Mouse (Mus musculus): ENCODE measurements around the gene Nos1. TPM values are rescaled to one million over a fixed set of nuclear protein-coding genes. Genes with fewer than 3 reads are reported as not detected.

The Nos1 gene
- polyA plus RNA-seq, 1 experiment from 2014 or later, result 0.11 TPM

- DNase-seq, result peak; percentile 8
- Histone ChIP-seq H3K9ac (no peak overlapping the region), H3K9me3 (ENCODE audit: low read depth, low read length) (no peaks in the 10 kb centered on the region), H3K4me2 (no peak overlapping the region), H3K27me3 (ENCODE audit: insufficient read depth, low read length) (peaks cover 48% of the 10 kb centered on the region), H3K27ac (ENCODE audit: low read depth) (no peak overlapping the region), H3K4me3 (ENCODE audit: low read depth, low read length) (no peak overlapping the region), H3K4me1 (ENCODE audit: insufficient read depth) (no peaks in the 10 kb centered on the region), H3K36me3 (ENCODE audit: insufficient read depth) (no peaks in the 10 kb centered on the region)
- WGBS, result 53% methylated on average over 7 of the region's 7 CpGs
- ATAC-seq (ENCODE audit: insufficient read depth), result no peak
- no peak for TF ChIP-seq CTCF (IDR thresholded peaks at IDR 0.05; ENCODE audit: low read depth)
Observed at GRCm38 (mm10) chr5:117839501-117839900, 58.7 kb downstream of the Nos1 start.

- WGBS, result 31% methylated on average over 9 of the region's 9 CpGs
- Histone ChIP-seq H3K4me3 (ENCODE audit: low read depth, low read length) (no peak overlapping the region), H3K36me3 (ENCODE audit: insufficient read depth) (no peaks in the 10 kb centered on the region), H3K9me3 (ENCODE audit: low read depth, low read length) (no peaks in the 10 kb centered on the region), H3K27ac (ENCODE audit: low read depth) (no peak overlapping the region), H3K4me2 (no peak overlapping the region), H3K9ac (no peak overlapping the region), H3K4me1 (ENCODE audit: insufficient read depth) (no peaks in the 10 kb centered on the region), H3K27me3 (ENCODE audit: insufficient read depth, low read length) (peaks cover 48% of the 10 kb centered on the region)
- no peak for ATAC-seq (ENCODE audit: insufficient read depth)
- no peak for DNase-seq
- no peak for TF ChIP-seq CTCF (IDR thresholded peaks at IDR 0.05; ENCODE audit: low read depth)
Observed at GRCm38 (mm10) chr5:117840203-117840602, 59.4 kb downstream of the Nos1 start.

- DNase-seq (no peak), ATAC-seq (ENCODE audit: insufficient read depth) (no peak)
- H3K4me3 ChIP-seq (ENCODE audit: low read depth, low read length), result no peak overlapping the region
- TF ChIP-seq CTCF (IDR thresholded peaks at IDR 0.05; ENCODE audit: low read depth), result no peak
- H3K4me2 ChIP-seq, result no peak overlapping the region
- no peaks in the 10 kb centered on the region for H3K9me3 ChIP-seq (ENCODE audit: low read depth, low read length)
- no peaks in the 10 kb centered on the region for H3K4me1 ChIP-seq (ENCODE audit: insufficient read depth)
- H3K36me3 ChIP-seq (ENCODE audit: insufficient read depth), result no peaks in the 10 kb centered on the region
- no peak overlapping the region for H3K27ac ChIP-seq (ENCODE audit: low read depth)
- 28% methylated on average over 5 of the region's 5 CpGs for WGBS
- H3K9ac ChIP-seq, result no peak overlapping the region
- H3K27me3 ChIP-seq (ENCODE audit: insufficient read depth, low read length), result peaks cover 48% of the 10 kb centered on the region
Observed at GRCm38 (mm10) chr5:117840988-117841387, 60.2 kb downstream of the Nos1 start.

GRCm38 (mm10) chr5:117841651-117842347, 61.0 kb downstream of the Nos1 start:
- H3K27me3 ChIP-seq (ENCODE audit: insufficient read depth, low read length), result peaks cover 48% of the 10 kb centered on the region
- H3K4me3 ChIP-seq (ENCODE audit: low read depth, low read length), result peak overlapping the region; percentile 6; the same call in 1 of the 2 replicates

GRCm38 (mm10) chr5:117842699-117843098, 61.9 kb downstream of the Nos1 start:
- Histone ChIP-seq H3K36me3 (ENCODE audit: insufficient read depth) (no peaks in the 10 kb centered on the region), H3K4me2 (no peak overlapping the region), H3K27me3 (ENCODE audit: insufficient read depth, low read length) (peaks cover 48% of the 10 kb centered on the region), H3K27ac (ENCODE audit: low read depth) (no peak overlapping the region), H3K9ac (no peak overlapping the region), H3K4me1 (ENCODE audit: insufficient read depth) (no peaks in the 10 kb centered on the region), H3K4me3 (ENCODE audit: low read depth, low read length) (no peak overlapping the region), H3K9me3 (ENCODE audit: low read depth, low read length) (no peaks in the 10 kb centered on the region)
- DNase-seq (no peak), ATAC-seq (ENCODE audit: insufficient read depth) (no peak)
- no peak for TF ChIP-seq CTCF (IDR thresholded peaks at IDR 0.05; ENCODE audit: low read depth)
- 6% methylated on average over 14 of the region's 14 CpGs for WGBS

More at GRCm38 (mm10) chr5:117841651-117842347, 61.0 kb downstream of the Nos1 start:
- peak; percentile 47; the same call in 1 of the 2 replicates for ATAC-seq (ENCODE audit: insufficient read depth)
- Histone ChIP-seq H3K4me2 (0 out of 2 replicates have a peak overlapping the region, but pooled peaks have one; percentile 15), H3K27ac (ENCODE audit: low read depth) (no peak overlapping the region), H3K4me1 (ENCODE audit: insufficient read depth) (no peaks in the 10 kb centered on the region), H3K9me3 (ENCODE audit: low read depth, low read length) (no peaks in the 10 kb centered on the region), H3K9ac (no peak overlapping the region), H3K36me3 (ENCODE audit: insufficient read depth) (no peaks in the 10 kb centered on the region)
- TF ChIP-seq CTCF (IDR thresholded peaks at IDR 0.05; ENCODE audit: low read depth), result no peak
- peak; percentile 70 for DNase-seq
- WGBS, result 1% methylated on average over 44 of the region's 44 CpGs

GRCm38 (mm10) chr5:117844611-117845010, 63.8 kb downstream of the Nos1 start:
- DNase-seq, result peak; percentile 82
- ATAC-seq (ENCODE audit: insufficient read depth), result no peak
- WGBS, result 19% methylated on average over 1 of the region's 1 CpGs
- peaks cover 46% of the 10 kb centered on the region for H3K27me3 ChIP-seq (ENCODE audit: insufficient read depth, low read length)
- no peak for TF ChIP-seq CTCF (IDR thresholded peaks at IDR 0.05; ENCODE audit: low read depth)
- no peak overlapping the region for H3K4me2 ChIP-seq
- H3K9me3 ChIP-seq (ENCODE audit: low read depth, low read length), result no peaks in the 10 kb centered on the region
- no peak overlapping the region for H3K9ac ChIP-seq
- no peaks in the 10 kb centered on the region for H3K4me1 ChIP-seq (ENCODE audit: insufficient read depth)
- H3K4me3 ChIP-seq (ENCODE audit: low read depth, low read length), result no peak overlapping the region
- H3K27ac ChIP-seq (ENCODE audit: low read depth), result no peak overlapping the region
- no peaks in the 10 kb centered on the region for H3K36me3 ChIP-seq (ENCODE audit: insufficient read depth)

GRCm38 (mm10) chr5:117850474-117850873, 69.6 kb downstream of the Nos1 start:
- H3K27ac ChIP-seq (ENCODE audit: low read depth), result no peak overlapping the region

More at GRCm38 (mm10) chr5:117850474-117850873, 69.6 kb downstream of the Nos1 start:
- DNase-seq (no peak), ATAC-seq (ENCODE audit: insufficient read depth) (no peak)
- H3K9ac ChIP-seq, result no peak overlapping the region
- no peak overlapping the region for H3K4me3 ChIP-seq (ENCODE audit: low read depth, low read length)
- H3K36me3 ChIP-seq (ENCODE audit: insufficient read depth), result no peaks in the 10 kb centered on the region
- no peaks in the 10 kb centered on the region for H3K27me3 ChIP-seq (ENCODE audit: insufficient read depth, low read length)
- 75% methylated on average over 12 of the region's 12 CpGs for WGBS
- no peak for TF ChIP-seq CTCF (IDR thresholded peaks at IDR 0.05; ENCODE audit: low read depth)
- H3K9me3 ChIP-seq (ENCODE audit: low read depth, low read length), result no peaks in the 10 kb centered on the region
- H3K4me1 ChIP-seq (ENCODE audit: insufficient read depth), result no peaks in the 10 kb centered on the region
- no peak overlapping the region for H3K4me2 ChIP-seq
